Mouse (Mus musculus): ENCODE measurements around the gene Slc4a5. TPM values are rescaled to one million over a fixed set of nuclear protein-coding genes. Genes with fewer than 3 reads are reported as not detected.
A peak's percentile ranks its signal among the peaks of the same experiment; 100 is the strongest.

Gene Slc4a5
- polyA plus RNA-seq, 1 experiment: 1.1 TPM

DNA sequence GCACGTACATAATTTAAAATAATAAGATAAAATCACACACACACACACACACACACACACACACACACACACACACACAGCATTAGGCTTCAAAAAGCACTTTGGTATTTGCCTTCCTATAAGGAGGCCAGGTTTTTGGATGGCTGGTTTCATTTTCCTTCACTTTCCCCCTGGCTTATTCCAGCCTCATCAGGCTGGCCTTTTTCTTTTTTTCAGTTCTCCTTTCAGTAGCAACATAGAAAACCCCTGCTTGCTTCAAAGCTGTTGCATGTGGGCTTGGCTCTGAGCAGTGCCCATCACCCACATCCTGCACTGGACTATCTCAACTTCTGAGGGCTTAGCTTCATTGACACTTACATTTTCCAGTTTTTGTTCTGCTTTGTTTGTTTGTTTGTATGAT is 102.3 kb downstream of the Slc4a5 start:
- TF ChIP-seq CTCF (IDR thresholded peaks at IDR 0.05; ENCODE audit: control insufficient read depth, insufficient read depth, low read length): no peak
- no peak for TF ChIP-seq POLR2A (IDR thresholded peaks at IDR 0.05; ENCODE audit: borderline replicate concordance, control insufficient read depth, low read depth, low read length)
- Histone ChIP-seq H3K4me3 (replicated peaks; ENCODE audit: control insufficient read depth, low read depth, low read length) (no peak overlapping the region), H3K27ac (ENCODE audit: control insufficient read depth, insufficient read depth, low read depth, low read length, poor library complexity) (no peak overlapping the region), H3K4me1 (ENCODE audit: control insufficient read depth, insufficient read depth, low read length) (peaks cover 3% of the 10 kb centered on the region; the same call in 1 of the 2 replicates)
- 31% methylated on average over 1 of the region's 1 CpGs for WGBS

DNA sequence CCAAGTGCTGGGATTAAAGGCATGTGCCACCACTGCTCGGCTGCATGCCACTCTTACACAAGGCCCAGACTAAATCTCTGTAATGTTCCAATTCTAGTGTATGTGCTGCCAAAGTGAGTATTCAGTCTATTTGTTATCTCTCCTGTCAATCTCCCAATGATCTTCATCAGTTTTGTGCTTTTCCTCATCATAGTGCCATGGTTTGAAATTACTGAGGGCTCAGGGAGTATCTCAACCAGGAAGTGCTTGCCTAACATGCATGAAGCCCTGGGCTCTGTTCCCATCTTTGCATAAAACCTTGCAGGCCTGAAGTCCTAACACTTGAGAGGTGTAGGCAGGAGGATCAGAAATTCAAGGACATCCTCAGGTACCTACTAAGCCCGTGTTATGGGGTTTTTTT is 103.2 kb downstream of the Slc4a5 start:
- WGBS: 48% methylated on average over 2 of the region's 2 CpGs
- Histone ChIP-seq H3K27ac (ENCODE audit: control insufficient read depth, insufficient read depth, low read depth, low read length, poor library complexity) (no peak overlapping the region; the same call in 1 of the 2 replicates), H3K4me3 (replicated peaks; ENCODE audit: control insufficient read depth, low read depth, low read length) (no peak overlapping the region), H3K4me1 (ENCODE audit: control insufficient read depth, insufficient read depth, low read length) (peaks cover 3% of the 10 kb centered on the region; the same call in 1 of the 2 replicates)
- no peak for TF ChIP-seq POLR2A (IDR thresholded peaks at IDR 0.05; ENCODE audit: borderline replicate concordance, control insufficient read depth, low read depth, low read length)

DNA sequence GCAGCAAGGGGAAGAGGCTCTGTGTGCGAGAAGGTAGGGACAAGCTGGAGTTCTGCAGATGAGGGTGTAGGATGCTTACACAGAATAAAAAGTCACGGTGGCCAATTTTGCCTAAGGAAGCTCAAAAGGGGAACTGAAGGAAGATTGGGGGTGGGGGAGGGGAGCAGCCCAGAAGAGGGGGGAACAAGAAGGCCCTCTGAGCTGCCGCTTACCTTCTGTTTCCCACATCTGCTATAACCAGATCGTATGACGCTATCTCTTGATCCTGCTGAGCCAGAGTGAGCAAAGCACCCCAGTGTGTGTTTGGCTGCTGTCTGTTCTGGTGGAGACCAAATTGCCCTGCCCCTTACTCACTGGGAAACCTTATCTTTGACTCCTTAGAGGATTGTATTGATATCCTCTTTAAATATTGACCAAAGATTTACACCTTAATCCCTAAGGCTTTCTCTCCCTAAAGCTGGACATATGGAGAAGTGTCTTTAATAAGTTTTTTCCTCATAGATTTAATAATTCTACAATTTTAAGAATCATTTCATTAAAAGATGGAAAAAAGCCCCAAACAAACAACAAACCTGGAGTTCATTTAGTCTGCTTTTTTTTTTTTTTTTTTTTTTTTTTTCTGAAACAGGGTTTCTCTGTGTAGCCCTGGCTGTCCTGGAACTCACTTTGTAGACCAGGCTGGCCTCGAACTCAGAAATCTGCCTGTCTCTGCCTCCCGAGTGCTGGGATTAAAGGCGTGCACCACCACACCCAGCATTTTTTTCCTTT is 104.2 kb downstream of the Slc4a5 start:
- Histone ChIP-seq H3K4me1 (ENCODE audit: control insufficient read depth, insufficient read depth, low read length) (peaks cover 3% of the 10 kb centered on the region; the same call in 1 of the 2 replicates), H3K27ac (ENCODE audit: control insufficient read depth, insufficient read depth, low read depth, low read length, poor library complexity) (peak overlapping the region; percentile 70), H3K4me3 (replicated peaks; ENCODE audit: control insufficient read depth, low read depth, low read length) (peak overlapping the region; percentile 60)
- TF ChIP-seq POLR2A (IDR thresholded peaks at IDR 0.05; ENCODE audit: borderline replicate concordance, control insufficient read depth, low read depth, low read length): no peak
- TF ChIP-seq CTCF (IDR thresholded peaks at IDR 0.05; ENCODE audit: control insufficient read depth, insufficient read depth, low read length): no peak
- 35% methylated on average over 8 of the region's 8 CpGs for WGBS

GRCm38 (mm10) chr6:83325525-83326393 is 106.1 kb downstream of the Slc4a5 start, which contains the start of the genes Mthfd2 and Mob1a:
Gene Mthfd2, minus strand, starts transcription at chr6:83325908.
Gene Mob1a, plus strand, starts transcription at chr6:83326016.
- peak within 1 kb of the TSS; percentile 85 for H3K4me3 ChIP-seq (replicated peaks; ENCODE audit: control insufficient read depth, low read depth, low read length)
- TF ChIP-seq POLR2A (IDR thresholded peaks at IDR 0.05; ENCODE audit: borderline replicate concordance, control insufficient read depth, low read depth, low read length): peak; percentile 98
- TF ChIP-seq CTCF (IDR thresholded peaks at IDR 0.05; ENCODE audit: control insufficient read depth, insufficient read depth, low read length): no peak
- WGBS: under 1% methylated on average over 65 of the region's 65 CpGs
- H3K27ac ChIP-seq (ENCODE audit: control insufficient read depth, insufficient read depth, low read depth, low read length, poor library complexity): peak within 1 kb of the TSS; percentile 99
- H3K4me1 ChIP-seq (ENCODE audit: control insufficient read depth, insufficient read depth, low read length): peaks cover 3% of the 10 kb centered on the region; the same call in 1 of the 2 replicates

DNA sequence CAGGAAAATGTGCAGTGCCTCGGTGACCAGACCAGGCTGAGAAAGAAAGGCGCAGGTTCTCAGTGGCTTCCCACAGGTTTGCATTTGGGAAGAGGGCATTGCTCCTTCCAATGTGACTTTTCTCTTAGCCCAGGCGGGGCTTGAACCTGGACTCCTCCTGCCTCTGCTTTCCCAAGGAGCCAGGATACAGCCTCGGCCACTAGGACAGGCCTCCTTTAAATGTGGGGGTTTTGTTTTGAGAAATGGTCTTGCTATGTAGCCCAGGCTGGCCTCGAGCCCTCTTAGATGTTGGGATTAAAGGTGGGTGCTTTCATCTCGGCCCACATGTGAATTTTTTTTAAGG is 106.7 kb downstream of the Slc4a5 start:
- peaks cover 3% of the 10 kb centered on the region; the same call in 1 of the 2 replicates for H3K4me1 ChIP-seq (ENCODE audit: control insufficient read depth, insufficient read depth, low read length)
- WGBS: under 1% methylated on average over 6 of the region's 6 CpGs

DNA sequence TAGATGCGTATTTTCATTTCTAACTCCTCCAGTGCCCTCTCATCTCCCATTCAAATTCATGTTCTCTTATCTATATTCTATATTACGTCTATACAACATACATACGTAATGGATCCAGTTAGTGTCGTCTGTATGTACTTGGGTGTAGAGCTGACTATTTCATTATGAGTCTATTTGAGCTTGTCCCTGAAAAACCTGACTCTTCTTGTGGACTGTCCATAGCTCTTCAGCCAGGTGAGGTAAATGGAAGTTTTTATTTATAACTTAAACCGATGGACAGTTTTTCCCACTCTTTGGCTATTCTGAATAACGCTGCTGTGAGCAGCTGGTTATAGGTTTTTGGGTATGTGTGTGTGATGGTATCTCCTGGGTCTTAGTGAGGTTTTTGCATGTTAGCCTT is 107.1 kb downstream of the Slc4a5 start:
- WGBS: 29% methylated on average over 6 of the region's 6 CpGs
- no peak overlapping the region for H3K27ac ChIP-seq (ENCODE audit: control insufficient read depth, insufficient read depth, low read depth, low read length, poor library complexity)
- peaks cover 3% of the 10 kb centered on the region; the same call in 1 of the 2 replicates for H3K4me1 ChIP-seq (ENCODE audit: control insufficient read depth, insufficient read depth, low read length)
- TF ChIP-seq CTCF (IDR thresholded peaks at IDR 0.05; ENCODE audit: control insufficient read depth, insufficient read depth, low read length) (no peak), POLR2A (IDR thresholded peaks at IDR 0.05; ENCODE audit: borderline replicate concordance, control insufficient read depth, low read depth, low read length) (no peak)
- H3K4me3 ChIP-seq (replicated peaks; ENCODE audit: control insufficient read depth, low read depth, low read length): peak overlapping the region; percentile 85

More for the DNA sequence above, 106.7 kb downstream of the Slc4a5 start:
- H3K4me3 ChIP-seq (replicated peaks; ENCODE audit: control insufficient read depth, low read depth, low read length): peak overlapping the region; percentile 85
- TF ChIP-seq POLR2A (IDR thresholded peaks at IDR 0.05; ENCODE audit: borderline replicate concordance, control insufficient read depth, low read depth, low read length) (no peak), CTCF (IDR thresholded peaks at IDR 0.05; ENCODE audit: control insufficient read depth, insufficient read depth, low read length) (no peak)
- H3K27ac ChIP-seq (ENCODE audit: control insufficient read depth, insufficient read depth, low read depth, low read length, poor library complexity): peak overlapping the region; percentile 99

GRCm38 (mm10) chr6:83327591-83328190 is 108.1 kb downstream of the Slc4a5 start:
- WGBS: 85% methylated on average over 3 of the region's 3 CpGs
- Histone ChIP-seq H3K27ac (ENCODE audit: control insufficient read depth, insufficient read depth, low read depth, low read length, poor library complexity) (no peak overlapping the region), H3K4me3 (replicated peaks; ENCODE audit: control insufficient read depth, low read depth, low read length) (no peak overlapping the region), H3K4me1 (ENCODE audit: control insufficient read depth, insufficient read depth, low read length) (peaks cover 3% of the 10 kb centered on the region; the same call in 1 of the 2 replicates)
- no peak for TF ChIP-seq POLR2A (IDR thresholded peaks at IDR 0.05; ENCODE audit: borderline replicate concordance, control insufficient read depth, low read depth, low read length)
- TF ChIP-seq CTCF (IDR thresholded peaks at IDR 0.05; ENCODE audit: control insufficient read depth, insufficient read depth, low read length): no peak

DNA sequence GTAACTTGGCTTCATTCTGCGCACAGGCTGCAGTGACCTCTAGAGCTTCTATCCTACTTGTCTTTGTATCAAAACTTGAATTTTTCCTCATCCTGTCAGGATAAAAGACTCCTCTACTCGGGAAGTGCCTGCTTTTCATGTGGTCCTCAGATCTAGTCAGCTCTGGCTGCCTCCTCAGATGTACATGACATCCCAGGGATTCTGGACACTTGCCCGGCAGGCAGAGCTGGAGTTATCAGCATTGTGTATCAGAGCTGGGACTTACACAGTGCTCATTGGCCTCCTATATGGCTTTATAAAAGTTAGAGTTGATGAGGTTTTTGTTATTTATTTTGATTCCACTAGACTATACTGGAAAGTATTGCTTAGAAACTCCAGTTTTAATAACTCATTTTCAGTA is 121.8 kb downstream of the Slc4a5 start:
- 81% methylated on average over 3 of the region's 3 CpGs for WGBS
- no peak for TF ChIP-seq CTCF (IDR thresholded peaks at IDR 0.05; ENCODE audit: control insufficient read depth, insufficient read depth, low read length)
- TF ChIP-seq POLR2A (IDR thresholded peaks at IDR 0.05; ENCODE audit: borderline replicate concordance, control insufficient read depth, low read depth, low read length): no peak
- Histone ChIP-seq H3K4me3 (replicated peaks; ENCODE audit: control insufficient read depth, low read depth, low read length) (no peak overlapping the region), H3K27ac (ENCODE audit: control insufficient read depth, insufficient read depth, low read depth, low read length, poor library complexity) (no peak overlapping the region), H3K4me1 (ENCODE audit: control insufficient read depth, insufficient read depth, low read length) (no peaks in the 10 kb centered on the region)

Data from bone marrow, adult 2 months (tissue).